Mouse (Mus musculus) inflammation-experienced regulatory T-cells, adult 6 months (primary cell): ENCODE measurements around the gene Tent4a. TPM values are rescaled to one million over a fixed set of nuclear protein-coding genes. Genes with fewer than 3 reads are reported as not detected.

Source experiments
- ATAC-seq: one replicate; pipeline ENCODE4 v1.8.0; 2017
- polyA plus RNA-seq, 3 experiments: library from polyadenylated mRNA; unstranded; fragments of 100-300 nt; shearing (Covaris generic); gene quantifications; one replicate each; pipeline ENCODE4 v1.2.1; 2017

The Tent4a gene
- polyA plus RNA-seq, 3 experiments from 2014 or later = 3.7 to 5.8 (median 4.9) TPM

- no peak for ATAC-seq
Measured at GRCm38 (mm10) chr13:69543595-69543994, 9.2 kb upstream of the Tent4a start.

- no peak for ATAC-seq
Measured at GRCm38 (mm10) chr13:69542571-69543352, 8.3 kb upstream of the Tent4a start.

- ATAC-seq = no peak
Measured at GRCm38 (mm10) chr13:69541776-69542175, 7.4 kb upstream of the Tent4a start.

GRCm38 (mm10) chr13:69541209-69541608 is 6.8 kb upstream of the Tent4a start:
- no peak for ATAC-seq

- ATAC-seq = no peak
Measured at GRCm38 (mm10) chr13:69538327-69538726, 3.9 kb upstream of the Tent4a start.

GRCm38 (mm10) chr13:69537366-69537765 is 2.9 kb upstream of the Tent4a start:
- ATAC-seq = no peak

- no peak for ATAC-seq
Measured at GRCm38 (mm10) chr13:69536021-69536420, 1.6 kb upstream of the Tent4a start.

- peak; percentile 71 for ATAC-seq
Measured at GRCm38 (mm10) chr13:69534654-69535551, 486 bp upstream of the Tent4a start.

GRCm38 (mm10) chr13:69533405-69534333 is 748 bp downstream of the Tent4a start, which contains the start of gene Nsun2:
Gene Nsun2 (plus strand): TSS chr13:69533746.
- ATAC-seq = peak; percentile 8

- no peak for ATAC-seq
Measured at GRCm38 (mm10) chr13:69532893-69533404, 1.5 kb downstream of the Tent4a start.

GRCm38 (mm10) chr13:69532101-69532892 is 2.1 kb downstream of the Tent4a start:
- no peak for ATAC-seq

GRCm38 (mm10) chr13:69531431-69531830 is 3.0 kb downstream of the Tent4a start:
- no peak for ATAC-seq

GRCm38 (mm10) chr13:69530951-69531350 is 3.5 kb downstream of the Tent4a start:
- no peak for ATAC-seq

GRCm38 (mm10) chr13:69530156-69530555 is 4.3 kb downstream of the Tent4a start:
- ATAC-seq = no peak

GRCm38 (mm10) chr13:69528531-69528930 is 5.9 kb downstream of the Tent4a start:
- no peak for ATAC-seq

GRCm38 (mm10) chr13:69525867-69526266 is 8.6 kb downstream of the Tent4a start:
- no peak for ATAC-seq

GRCm38 (mm10) chr13:69524158-69524530 is 10.3 kb downstream of the Tent4a start:
- no peak for ATAC-seq

- no peak for ATAC-seq
Measured at GRCm38 (mm10) chr13:69523444-69524157, 10.8 kb downstream of the Tent4a start.

GRCm38 (mm10) chr13:69522161-69522791 is 12.1 kb downstream of the Tent4a start:
- ATAC-seq = no peak

- ATAC-seq = no peak
Measured at GRCm38 (mm10) chr13:69519137-69519536, 15.3 kb downstream of the Tent4a start.
